In the genomic region with DNA sequence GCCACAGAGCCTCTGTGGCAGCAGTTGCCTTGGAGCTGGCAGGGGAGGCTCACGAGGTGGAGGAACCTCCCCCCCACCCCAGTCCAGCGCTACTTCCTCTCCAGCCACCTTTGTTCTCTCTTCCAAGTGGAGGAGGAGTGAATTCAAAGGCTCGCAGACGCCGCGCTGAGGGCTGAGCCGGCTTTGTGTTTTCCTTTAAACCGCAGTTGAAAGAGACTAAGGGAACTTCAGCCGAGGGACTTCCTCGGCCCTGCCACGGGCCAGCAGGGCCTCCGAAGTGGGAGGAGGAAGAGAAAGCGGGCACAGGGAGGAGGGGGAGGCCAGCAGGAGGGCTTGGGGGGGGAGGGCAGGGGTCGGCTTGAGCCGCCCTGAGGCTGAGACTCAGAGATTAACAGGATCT, we compare ENCODE assay signal across 10 mouse cellular contexts. TPM values are rescaled to one million over a fixed set of nuclear protein-coding genes. Genes with fewer than 3 reads are reported as not detected.
A peak's percentile ranks its signal among the peaks of the same experiment; 100 is the strongest.
DNase-seq lines count a peak whose midpoint lies in the region; ATAC-seq lines count a peak whose summit lies in the region.
"Had no signal": no experiment of that assay in that cellular context is flagged by ENCODE, and none has a peak within 500 bp of the region (broad histone marks: within the 10 kb centered on the region; RNA-seq: fewer than 3 reads in every experiment).

No protein-coding gene starts in this region.

- no peaks in the 10 kb centered on the region for H3K9me3 ChIP-seq in intestine, embryonic 16.5 days (ENCODE audit: control insufficient read depth, low read length)
- no peaks in the 10 kb centered on the region for H3K9me3 ChIP-seq in midbrain, embryonic 15.5 days

- peaks cover 4% of the 10 kb centered on the region; the same call in 1 of the 2 replicates for H3K27me3 ChIP-seq in intestine, embryonic 16.5 days (replicated peaks; ENCODE audit: control insufficient read depth, insufficient read depth, low read length)
- H3K27me3 ChIP-seq in midbrain, embryonic 15.5 days (replicated peaks) = no peaks in the 10 kb centered on the region

- H3K4me2 ChIP-seq in intestine, embryonic 16.5 days (ENCODE audit: low read depth, low read length) = 0 out of 2 replicates have a peak overlapping the region, but pooled peaks have one; percentile 30
- peak overlapping the region; percentile 22 for H3K4me2 ChIP-seq in midbrain, embryonic 15.5 days

- H3K9ac ChIP-seq in intestine, embryonic 16.5 days (ENCODE audit: low read depth, low read length) = 0 out of 2 replicates have a peak overlapping the region, but pooled peaks have one; percentile 19
- peak overlapping the region; percentile 14; the same call in 1 of the 2 replicates for H3K9ac ChIP-seq in midbrain, embryonic 15.5 days

- no peaks in the 10 kb centered on the region for H3K4me1 ChIP-seq in intestine, embryonic 16.5 days (ENCODE audit: control insufficient read depth, insufficient read depth, low read length)
- peaks cover 65% of the 10 kb centered on the region for H3K4me1 ChIP-seq in midbrain, embryonic 15.5 days

- DNase-seq in adrenal gland, postnatal 14 days = peak; percentile 33
- DNase-seq in adrenal gland, adult (ENCODE audit: inconsistent age in 2 of 2, low spot score in 1 of 2) = no peak
- DNase-seq in embryo, embryonic 11 days = peak; percentile 84
- DNase-seq in spleen, postnatal 14 days (ENCODE audit: low spot score in 2 of 2) = no peak
- DNase-seq in left cerebral cortex, adult 9 months (ENCODE audit: low spot score in 2 of 2) = no peak
- DNase-seq in right cerebral cortex, adult 18-20 months = no peak

- H3K27ac ChIP-seq in intestine, embryonic 16.5 days (ENCODE audit: low read length) = no peak overlapping the region
- peak overlapping the region; percentile 80 for H3K27ac ChIP-seq in midbrain, embryonic 15.5 days

- 2% methylated on average over 15 of the region's 15 CpGs for WGBS in intestine, embryonic 16.5 days
- WGBS in midbrain, embryonic 15.5 days = 1% methylated on average over 14 of the region's 15 CpGs

- no peak overlapping the region for H3K4me3 ChIP-seq in intestine, embryonic 16.5 days (ENCODE audit: low read length)
- H3K4me3 ChIP-seq in midbrain, embryonic 15.5 days = no peak overlapping the region
- H3K4me3 ChIP-seq: myocyte had no signal

- no peaks in the 10 kb centered on the region for H3K36me3 ChIP-seq in intestine, embryonic 16.5 days (ENCODE audit: control insufficient read depth, insufficient read depth, low read length)
- H3K36me3 ChIP-seq in midbrain, embryonic 15.5 days (replicated peaks) = no peaks in the 10 kb centered on the region

- ATAC-seq in intestine, embryonic 16.5 days = no peak
- 0 out of 2 replicates have a peak, but pooled peaks have one; percentile 6 for ATAC-seq in midbrain, embryonic 15.5 days (replicated peaks)

RNA-seq across cellular contexts. Expression of gene 1700025C18Rik, which starts 43.0 kb away (rescaled TPM):
- total RNA-seq in adrenal gland, postnatal 14 days (2021) = not detected in 2 replicates
- not detected in 2 replicates for polyA plus RNA-seq in intestine, embryonic 16.5 days (2015; fragmentation: Nextera tagmentation; extraction: Ambion mirVana)
- polyA plus RNA-seq in midbrain, embryonic 15.5 days (2015; fragmentation: Nextera tagmentation; extraction: Ambion mirVana) = not detected in 2 replicates
- polyA plus RNA-seq: cortical plate, adult 2 months; myocyte had no signal

Comparison
In these comparisons a context has a peak if more than half of its experiments do, and no peak if none do; other contexts are left out.
1. DNase-seq: peak in adrenal gland, postnatal 14 days (single experiment) and embryo, embryonic 11 days (single experiment); none in adrenal gland, adult (0 of 2), spleen, postnatal 14 days (0 of 2), left cerebral cortex, adult 9 months (0 of 2) and right cerebral cortex, adult 18-20 months (single experiment).